Mouse (Mus musculus): ENCODE results near the gene Wdr25.

DNA sequence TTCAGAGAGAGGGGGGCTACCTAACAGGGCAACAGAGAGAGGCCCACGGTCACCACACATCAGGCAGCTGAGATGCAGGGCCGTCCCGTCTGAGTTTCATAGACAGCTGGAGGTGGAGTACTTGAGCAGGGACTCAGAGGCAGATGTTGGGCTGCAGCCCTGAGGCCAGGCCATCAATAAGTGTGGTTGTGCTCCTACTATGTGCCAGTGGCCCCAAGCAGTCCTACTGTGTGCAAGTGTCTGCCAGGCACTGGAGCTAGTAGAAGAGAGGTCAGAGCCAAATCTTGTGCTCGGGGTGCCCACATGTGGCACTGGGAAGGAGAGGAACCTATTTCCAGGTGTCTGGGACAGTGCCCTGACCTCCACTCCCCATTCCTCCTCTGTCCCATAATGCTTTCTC is 156.5 kb downstream of the Wdr25 start:
- TF ChIP-seq CTCF (IDR thresholded peaks at IDR 0.05; ENCODE audit: insufficient read depth, low read depth, low read length) (no peak), POLR2A (IDR thresholded peaks at IDR 0.05; ENCODE audit: insufficient read depth, low read depth, low read length) (no peak)

Data from olfactory bulb, adult 2 months (tissue).